Mouse (Mus musculus): ENCODE data around the gene Styx. TPM values are rescaled to one million over a fixed set of nuclear protein-coding genes. Genes with fewer than 3 reads are reported as not detected.
"Not testable (repeated sequence)": the region's sequence is repeated elsewhere in the genome, so short reads cannot be mapped to it uniquely, and the experiment has no call there.

Gene Styx
- polyA plus RNA-seq, 1 experiment from 2014 or later, result 74.8 TPM

DNA sequence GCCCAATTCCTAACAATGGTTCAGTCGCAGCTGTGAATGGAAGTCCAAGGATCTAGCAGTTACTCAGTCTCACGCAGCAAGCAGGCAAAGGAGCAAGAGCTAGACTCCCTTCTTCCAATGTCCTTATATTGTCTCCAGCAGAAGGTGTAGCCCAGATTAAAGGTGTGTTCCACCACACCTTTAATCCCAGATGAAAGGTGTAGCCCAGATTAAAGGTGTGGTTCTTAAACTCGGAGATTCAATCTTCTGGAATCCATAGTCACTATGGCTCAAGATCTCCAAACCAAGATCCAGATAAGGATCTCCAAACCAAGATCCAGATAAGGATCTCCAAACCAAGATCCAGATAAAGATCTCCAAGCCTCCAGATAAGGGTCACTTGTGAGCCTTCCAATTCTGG, 53.9 kb downstream of the Styx start, which contains the start of gene Gnpnat1:
Gene Gnpnat1, minus strand, starts transcription at position 101 of the 400 bp plus-strand sequence.
- 77% methylated on average over 2 of the region's 3 CpGs for whole genome bisulfite sequencing
- not testable (repeated sequence) for H3K27ac ChIP-seq (replicated peaks); H3K9ac ChIP-seq; H3K4me3 ChIP-seq (replicated peaks); H3K4me2 ChIP-seq (replicated peaks); H3K9me3 ChIP-seq (replicated peaks); H3K36me3 ChIP-seq; H3K27me3 ChIP-seq; ATAC-seq (ENCODE audit: insufficient number of reproducible peaks, low FRiP score, low TSS enrichment, low read depth); H3K4me1 ChIP-seq

DNA sequence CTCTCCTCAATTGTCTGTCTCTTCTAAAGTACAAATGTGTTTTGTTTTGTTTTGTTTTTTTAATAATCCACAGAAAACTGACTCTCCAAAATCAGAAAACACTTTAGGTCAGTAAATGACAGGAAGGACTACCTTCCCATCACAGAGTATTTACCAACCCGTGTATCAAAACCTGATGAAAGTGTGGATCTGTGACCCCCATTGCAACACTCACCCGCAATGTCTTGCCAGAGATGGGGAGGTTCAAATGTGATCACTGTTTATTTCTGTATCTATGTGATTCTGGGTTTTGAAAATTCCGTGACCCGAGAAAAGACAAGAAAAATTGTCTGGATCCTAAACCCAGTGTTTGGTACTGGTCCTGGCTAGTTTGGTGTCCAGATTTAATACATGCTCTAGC, 65.4 kb downstream of the Styx start:
- no peak overlapping the region for H3K4me2 ChIP-seq (replicated peaks)
- H3K4me3 ChIP-seq (replicated peaks), result no peak overlapping the region
- H3K9ac ChIP-seq, result no peak overlapping the region
- H3K27ac ChIP-seq (replicated peaks), result no peak overlapping the region
- no peaks in the 10 kb centered on the region for H3K4me1 ChIP-seq
- ATAC-seq (ENCODE audit: insufficient number of reproducible peaks, low FRiP score, low TSS enrichment, low read depth), result no peak
- WGBS, result 86% methylated on average over 4 of the region's 4 CpGs
- no peaks in the 10 kb centered on the region for H3K9me3 ChIP-seq (replicated peaks)
- no peaks in the 10 kb centered on the region for H3K27me3 ChIP-seq
- H3K36me3 ChIP-seq, result no peaks in the 10 kb centered on the region

GRCm38 (mm10) chr14:45418553-45418952, 67.7 kb downstream of the Styx start:
- Histone ChIP-seq H3K27ac (replicated peaks) (no peak overlapping the region), H3K9me3 (replicated peaks) (no peaks in the 10 kb centered on the region), H3K4me3 (replicated peaks) (no peak overlapping the region), H3K9ac (no peak overlapping the region), H3K36me3 (no peaks in the 10 kb centered on the region), H3K4me2 (replicated peaks) (no peak overlapping the region), H3K27me3 (no peaks in the 10 kb centered on the region), H3K4me1 (no peaks in the 10 kb centered on the region)
- no peak for ATAC-seq (ENCODE audit: insufficient number of reproducible peaks, low FRiP score, low TSS enrichment, low read depth)
- 63% methylated on average over 3 of the region's 3 CpGs for WGBS

GRCm38 (mm10) chr14:45419323-45419722, 68.4 kb downstream of the Styx start:
- WGBS, result 77% methylated on average over 4 of the region's 4 CpGs
- no peak for ATAC-seq (ENCODE audit: insufficient number of reproducible peaks, low FRiP score, low TSS enrichment, low read depth)
- H3K27ac ChIP-seq (replicated peaks), result no peak overlapping the region
- no peaks in the 10 kb centered on the region for H3K4me1 ChIP-seq
- no peaks in the 10 kb centered on the region for H3K36me3 ChIP-seq
- no peak overlapping the region for H3K4me2 ChIP-seq (replicated peaks)
- H3K4me3 ChIP-seq (replicated peaks), result no peak overlapping the region
- H3K9me3 ChIP-seq (replicated peaks), result no peaks in the 10 kb centered on the region
- no peaks in the 10 kb centered on the region for H3K27me3 ChIP-seq
- H3K9ac ChIP-seq, result no peak overlapping the region

- ATAC-seq (ENCODE audit: insufficient number of reproducible peaks, low FRiP score, low TSS enrichment, low read depth), result no peak; the same call in 1 of the 2 replicates
- no peak overlapping the region for H3K9ac ChIP-seq
- H3K27ac ChIP-seq (replicated peaks), result no peak overlapping the region
- no peaks in the 10 kb centered on the region for H3K36me3 ChIP-seq
- H3K4me3 ChIP-seq (replicated peaks), result no peak overlapping the region
- WGBS, result 60% methylated on average over 4 of the region's 4 CpGs
- H3K4me1 ChIP-seq, result no peaks in the 10 kb centered on the region
- H3K9me3 ChIP-seq (replicated peaks), result no peaks in the 10 kb centered on the region
- no peak overlapping the region for H3K4me2 ChIP-seq (replicated peaks)
- H3K27me3 ChIP-seq, result no peaks in the 10 kb centered on the region
Observed at GRCm38 (mm10) chr14:45422371-45422770, 71.5 kb downstream of the Styx start.

- 6% methylated on average over 5 of the region's 5 CpGs for WGBS
- H3K27me3 ChIP-seq, result no peaks in the 10 kb centered on the region
- no peaks in the 10 kb centered on the region for H3K36me3 ChIP-seq
- H3K9me3 ChIP-seq (replicated peaks), result no peaks in the 10 kb centered on the region
- no peak overlapping the region for H3K4me3 ChIP-seq (replicated peaks)
- no peaks in the 10 kb centered on the region for H3K4me1 ChIP-seq
- no peak overlapping the region for H3K4me2 ChIP-seq (replicated peaks)
- H3K9ac ChIP-seq, result no peak overlapping the region
- no peak for ATAC-seq (ENCODE audit: insufficient number of reproducible peaks, low FRiP score, low TSS enrichment, low read depth)
- no peak overlapping the region for H3K27ac ChIP-seq (replicated peaks)
Observed at GRCm38 (mm10) chr14:45423220-45423619, 72.3 kb downstream of the Styx start.

DNA sequence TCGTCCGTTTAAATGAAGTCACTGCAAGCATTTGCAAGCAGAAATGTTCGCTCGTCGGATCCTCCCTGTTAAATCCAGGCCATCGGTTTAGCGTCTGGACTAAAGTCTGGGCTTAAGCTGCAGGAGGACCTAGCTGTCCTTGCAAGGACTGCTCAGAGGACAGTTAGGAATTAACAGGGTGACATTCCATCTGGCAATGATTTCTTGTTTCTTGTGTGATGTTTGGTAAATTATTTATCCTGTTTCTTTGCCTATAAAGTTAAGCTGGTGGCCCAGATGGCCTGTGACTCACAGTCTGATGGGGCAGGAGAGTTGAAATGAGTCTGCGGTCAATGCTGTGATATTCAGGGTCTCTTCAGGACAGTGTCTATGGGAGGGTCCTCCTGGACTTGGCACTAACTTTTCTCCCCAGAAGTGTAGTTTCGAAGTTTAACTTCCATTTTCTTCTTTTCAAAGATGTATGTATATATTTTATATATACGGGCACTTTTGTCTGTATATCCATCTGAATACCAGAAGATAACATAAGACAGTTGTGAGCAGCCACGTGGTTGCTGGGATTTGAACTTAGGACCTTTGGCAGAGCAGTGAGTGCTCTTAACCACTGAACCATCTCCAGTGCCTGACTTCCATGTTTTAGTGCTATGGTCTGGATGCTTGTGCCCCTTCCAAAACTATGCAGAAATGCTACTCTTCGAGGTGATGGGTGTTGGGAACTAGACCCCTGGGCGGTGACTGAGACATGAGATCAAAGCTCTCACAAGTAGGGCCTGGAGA, 79.4 kb downstream of the Styx start:
- H3K9ac ChIP-seq, result no peak overlapping the region
- 86% methylated on average over 13 of the region's 13 CpGs for WGBS
- 0 out of 2 replicates have a peak, but pooled peaks cover 5% of the 10 kb centered on the region for H3K9me3 ChIP-seq (replicated peaks)
- no peaks in the 10 kb centered on the region for H3K27me3 ChIP-seq
- H3K4me3 ChIP-seq (replicated peaks), result no peak overlapping the region
- H3K4me2 ChIP-seq (replicated peaks), result no peak overlapping the region
- no peak for ATAC-seq (ENCODE audit: insufficient number of reproducible peaks, low FRiP score, low TSS enrichment, low read depth)
- no peaks in the 10 kb centered on the region for H3K4me1 ChIP-seq
- no peaks in the 10 kb centered on the region for H3K36me3 ChIP-seq
- H3K27ac ChIP-seq (replicated peaks), result no peak overlapping the region

DNA sequence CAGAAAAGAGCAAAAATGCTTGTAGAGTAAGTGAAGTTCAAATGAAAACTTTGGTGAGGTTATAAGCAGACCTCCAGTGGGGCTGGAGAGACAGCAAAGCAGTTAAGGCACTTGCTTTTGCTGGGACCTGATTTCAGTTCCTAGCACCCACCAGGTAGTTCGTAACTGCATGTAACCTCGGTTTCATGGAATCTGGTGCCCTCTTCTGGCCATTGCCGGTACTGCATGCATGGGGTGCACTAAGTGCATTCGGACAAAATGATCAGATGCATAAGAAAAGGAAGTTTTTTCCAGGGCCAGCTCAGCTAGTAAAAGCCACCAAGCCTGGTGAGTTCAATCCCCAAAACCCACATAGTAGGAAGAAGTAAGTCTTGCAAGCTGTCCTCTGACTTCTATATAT, 81.1 kb downstream of the Styx start:
- Histone ChIP-seq H3K9ac (no peak overlapping the region), H3K4me1 (no peaks in the 10 kb centered on the region), H3K27me3 (no peaks in the 10 kb centered on the region), H3K36me3 (no peaks in the 10 kb centered on the region), H3K27ac (replicated peaks) (no peak overlapping the region), H3K4me2 (replicated peaks) (no peak overlapping the region), H3K4me3 (replicated peaks) (no peak overlapping the region), H3K9me3 (replicated peaks) (0 out of 2 replicates have a peak, but pooled peaks cover 5% of the 10 kb centered on the region)
- WGBS, result 70% methylated on average over 4 of the region's 4 CpGs
- ATAC-seq (ENCODE audit: insufficient number of reproducible peaks, low FRiP score, low TSS enrichment, low read depth), result no peak

DNA sequence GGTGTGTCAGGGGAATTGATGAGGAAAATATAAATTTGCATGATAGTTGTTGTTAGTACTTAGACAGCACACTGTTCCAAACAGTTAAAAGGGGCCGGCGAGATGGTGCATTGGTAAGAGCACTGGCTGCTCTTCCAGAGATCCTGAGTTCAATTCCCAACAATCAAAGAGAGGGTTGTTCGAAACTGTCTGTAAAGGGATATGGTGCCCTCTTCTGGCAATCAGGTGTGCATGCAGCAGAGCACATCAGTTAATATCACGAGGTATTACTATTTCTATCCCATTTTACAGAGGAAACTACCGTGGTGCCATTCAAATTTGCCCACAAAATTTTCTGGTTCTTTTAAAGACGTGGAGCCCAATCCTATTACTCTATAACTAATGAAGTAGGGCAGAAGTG, 83.3 kb downstream of the Styx start:
- H3K9ac ChIP-seq, result no peak overlapping the region
- H3K9me3 ChIP-seq (replicated peaks), result 0 out of 2 replicates have a peak, but pooled peaks cover 5% of the 10 kb centered on the region
- no peaks in the 10 kb centered on the region for H3K36me3 ChIP-seq
- H3K27ac ChIP-seq (replicated peaks), result no peak overlapping the region
- 69% methylated on average over 6 of the region's 6 CpGs for WGBS
- ATAC-seq (ENCODE audit: insufficient number of reproducible peaks, low FRiP score, low TSS enrichment, low read depth), result no peak
- no peaks in the 10 kb centered on the region for H3K27me3 ChIP-seq
- no peak overlapping the region for H3K4me2 ChIP-seq (replicated peaks)
- H3K4me1 ChIP-seq, result peaks cover 6% of the 10 kb centered on the region; the same call in 1 of the 2 replicates
- H3K4me3 ChIP-seq (replicated peaks), result no peak overlapping the region

GRCm38 (mm10) chr14:45438250-45438930, 87.5 kb downstream of the Styx start:
- Histone ChIP-seq H3K9me3 (replicated peaks) (no peaks in the 10 kb centered on the region), H3K9ac (no peak overlapping the region), H3K4me2 (replicated peaks) (peak overlapping the region; percentile 10; the same call in 1 of the 2 replicates), H3K27me3 (no peaks in the 10 kb centered on the region), H3K36me3 (no peaks in the 10 kb centered on the region), H3K4me3 (replicated peaks) (no peak overlapping the region), H3K4me1 (peaks cover 14% of the 10 kb centered on the region), H3K27ac (replicated peaks) (no peak overlapping the region)
- 42% methylated on average over 19 of the region's 19 CpGs for WGBS
- ATAC-seq (ENCODE audit: insufficient number of reproducible peaks, low FRiP score, low TSS enrichment, low read depth), result no peak

DNA sequence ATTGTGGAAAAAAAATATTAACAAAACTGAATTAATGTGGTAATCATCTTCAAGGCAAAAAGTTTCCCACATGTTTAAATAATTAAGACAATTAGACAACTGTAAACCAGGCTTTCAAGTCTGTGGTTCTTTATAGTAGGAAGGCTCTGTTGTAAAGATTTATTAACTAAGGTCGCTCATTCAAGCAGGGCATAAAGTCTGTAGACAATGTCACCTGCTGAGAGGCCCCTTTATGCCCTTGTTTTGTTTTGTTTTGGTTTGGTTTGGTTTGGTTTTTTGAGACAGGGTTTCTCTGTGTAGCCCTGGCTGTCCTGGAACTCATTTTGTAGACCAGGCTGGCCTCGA, 88.0 kb downstream of the Styx start:
- Histone ChIP-seq H3K27me3 (no peaks in the 10 kb centered on the region), H3K4me2 (replicated peaks) (no peak overlapping the region), H3K27ac (replicated peaks) (no peak overlapping the region), H3K4me1 (peaks cover 14% of the 10 kb centered on the region), H3K36me3 (no peaks in the 10 kb centered on the region), H3K9me3 (replicated peaks) (no peaks in the 10 kb centered on the region), H3K9ac (no peak overlapping the region), H3K4me3 (replicated peaks) (no peak overlapping the region)
- ATAC-seq (ENCODE audit: insufficient number of reproducible peaks, low FRiP score, low TSS enrichment, low read depth), result no peak
- 59% methylated on average over 2 of the region's 2 CpGs for WGBS

All from embryonic facial prominence, embryonic 15.5 days (tissue).